Mouse (Mus musculus): ENCODE results near the gene Pdrg1. TPM values are rescaled to one million over a fixed set of nuclear protein-coding genes. Genes with fewer than 3 reads are reported as not detected.

The Pdrg1 gene
- polyA plus RNA-seq, 2 experiments: 21.5 to 26.9 TPM

GRCm38 (mm10) chr2:153021163-153021562 lies 5.9 kb upstream of the Pdrg1 start:
- no peak for DNase-seq (ENCODE audit: low read depth in 3 of 3, low spot score in 3 of 3)
- H3K27me3 ChIP-seq (ENCODE audit: control insufficient read depth, insufficient read depth, low read length): no peaks in the 10 kb centered on the region
- H3K36me3 ChIP-seq (replicated peaks; ENCODE audit: control insufficient read depth, insufficient read depth, low read depth): no peaks in the 10 kb centered on the region
- no peaks in the 10 kb centered on the region for H3K4me1 ChIP-seq (replicated peaks; ENCODE audit: control insufficient read depth in 2 of 2, insufficient read depth in 2 of 2, low read length in 1 of 2)
- WGBS (ENCODE audit: insufficient replicate concordance): 52% methylated on average over 3 of the region's 3 CpGs
- TF ChIP-seq EP300 (IDR thresholded peaks at IDR 0.05; ENCODE audit: low read depth) (no peak), CTCF (IDR thresholded peaks at IDR 0.05; ENCODE audit: low read depth) (no peak)
- no peak overlapping the region for H3K4me2 ChIP-seq (ENCODE audit: low read depth)
- H3K4me3 ChIP-seq (ENCODE audit: insufficient read depth in 1 of 2, low read depth in 2 of 2, low read length in 2 of 2): no peak overlapping the region
- no peaks in the 10 kb centered on the region for H3K9me3 ChIP-seq (ENCODE audit: control insufficient read depth, low read length)
- no peak for ATAC-seq (ENCODE audit: insufficient read depth)
- H3K27ac ChIP-seq: no peak overlapping the region
- no peak overlapping the region for H3K9ac ChIP-seq (replicated peaks)

- Histone ChIP-seq H3K27me3 (ENCODE audit: control insufficient read depth, insufficient read depth, low read length) (no peaks in the 10 kb centered on the region), H3K9me3 (ENCODE audit: control insufficient read depth, low read length) (no peaks in the 10 kb centered on the region), H3K27ac (no peak overlapping the region), H3K9ac (replicated peaks) (no peak overlapping the region), H3K4me3 (ENCODE audit: insufficient read depth in 1 of 2, low read depth in 2 of 2, low read length in 2 of 2) (no peak overlapping the region), H3K4me1 (replicated peaks; ENCODE audit: control insufficient read depth in 2 of 2, insufficient read depth in 2 of 2, low read length in 1 of 2) (peaks cover 1 to 2% of the 10 kb centered on the region in 2 experiments), H3K36me3 (replicated peaks; ENCODE audit: control insufficient read depth, insufficient read depth, low read depth) (no peaks in the 10 kb centered on the region), H3K4me2 (ENCODE audit: low read depth) (no peak overlapping the region)
- ATAC-seq (ENCODE audit: insufficient read depth) (no peak), DNase-seq (ENCODE audit: low read depth in 3 of 3, low spot score in 3 of 3) (no peak)
- 62% methylated on average over 3 of the region's 3 CpGs for WGBS (ENCODE audit: insufficient replicate concordance)
- TF ChIP-seq EP300 (IDR thresholded peaks at IDR 0.05; ENCODE audit: low read depth): no peak
- no peak for TF ChIP-seq CTCF (IDR thresholded peaks at IDR 0.05; ENCODE audit: low read depth)
Measured at GRCm38 (mm10) chr2:153019355-153019754, 4.1 kb upstream of the Pdrg1 start.

GRCm38 (mm10) chr2:153016786-153017185 lies 1.6 kb upstream of the Pdrg1 start:
- H3K27me3 ChIP-seq (ENCODE audit: control insufficient read depth, insufficient read depth, low read length): no peaks in the 10 kb centered on the region
- no peak for ATAC-seq (ENCODE audit: insufficient read depth)
- H3K4me3 ChIP-seq (ENCODE audit: insufficient read depth in 1 of 2, low read depth in 2 of 2, low read length in 2 of 2): no peak overlapping the region
- TF ChIP-seq EP300 (IDR thresholded peaks at IDR 0.05; ENCODE audit: low read depth) (no peak), CTCF (IDR thresholded peaks at IDR 0.05; ENCODE audit: low read depth) (no peak)
- H3K4me2 ChIP-seq (ENCODE audit: low read depth): no peak overlapping the region
- no peaks in the 10 kb centered on the region for H3K9me3 ChIP-seq (ENCODE audit: control insufficient read depth, low read length)
- DNase-seq (ENCODE audit: low read depth in 3 of 3, low spot score in 3 of 3): no peak
- no peak overlapping the region for H3K27ac ChIP-seq
- H3K36me3 ChIP-seq (replicated peaks; ENCODE audit: control insufficient read depth, insufficient read depth, low read depth): peaks cover 5% of the 10 kb centered on the region; the same call in 1 of the 2 replicates
- WGBS (ENCODE audit: insufficient replicate concordance): 32% methylated on average over 5 of the region's 5 CpGs
- H3K4me1 ChIP-seq (replicated peaks; ENCODE audit: control insufficient read depth in 2 of 2, insufficient read depth in 2 of 2, low read length in 1 of 2): peaks cover 6 to 7% of the 10 kb centered on the region in 2 experiments
- no peak overlapping the region for H3K9ac ChIP-seq (replicated peaks)

GRCm38 (mm10) chr2:153015804-153016203 lies 577 bp upstream of the Pdrg1 start:
- no peak for ATAC-seq (ENCODE audit: insufficient read depth)
- no peak overlapping the region for H3K9ac ChIP-seq (replicated peaks)
- no peaks in the 10 kb centered on the region for H3K9me3 ChIP-seq (ENCODE audit: control insufficient read depth, low read length)
- no peak overlapping the region for H3K27ac ChIP-seq
- TF ChIP-seq EP300 (IDR thresholded peaks at IDR 0.05; ENCODE audit: low read depth) (no peak), CTCF (IDR thresholded peaks at IDR 0.05; ENCODE audit: low read depth) (no peak)
- H3K27me3 ChIP-seq (ENCODE audit: control insufficient read depth, insufficient read depth, low read length): no peaks in the 10 kb centered on the region
- peaks cover 6 to 7% of the 10 kb centered on the region in 2 experiments for H3K4me1 ChIP-seq (replicated peaks; ENCODE audit: control insufficient read depth in 2 of 2, insufficient read depth in 2 of 2, low read length in 1 of 2)
- no peak for DNase-seq (ENCODE audit: low read depth in 3 of 3, low spot score in 3 of 3)
- H3K36me3 ChIP-seq (replicated peaks; ENCODE audit: control insufficient read depth, insufficient read depth, low read depth): peaks cover 5% of the 10 kb centered on the region; the same call in 1 of the 2 replicates
- H3K4me3 ChIP-seq (ENCODE audit: insufficient read depth in 1 of 2, low read depth in 2 of 2, low read length in 2 of 2): no peak overlapping the region
- WGBS (ENCODE audit: insufficient replicate concordance): 40% methylated on average over 8 of the region's 8 CpGs
- H3K4me2 ChIP-seq (ENCODE audit: low read depth): no peak overlapping the region

- H3K9ac ChIP-seq (replicated peaks): peak overlapping the region; percentile 75
- peak overlapping the region; percentile 86 for H3K4me2 ChIP-seq (ENCODE audit: low read depth)
- H3K27ac ChIP-seq: no peak overlapping the region
- H3K9me3 ChIP-seq (ENCODE audit: control insufficient read depth, low read length): no peaks in the 10 kb centered on the region
- no peaks in the 10 kb centered on the region for H3K27me3 ChIP-seq (ENCODE audit: control insufficient read depth, insufficient read depth, low read length)
- H3K4me3 ChIP-seq (ENCODE audit: insufficient read depth in 1 of 2, low read depth in 2 of 2, low read length in 2 of 2): peak overlapping the region; percentile 58 to 63
- 79% methylated on average over 11 of the region's 11 CpGs for WGBS (ENCODE audit: insufficient replicate concordance)
- DNase-seq (ENCODE audit: low read depth in 3 of 3, low spot score in 3 of 3) (no peak), ATAC-seq (ENCODE audit: insufficient read depth) (no peak)
- H3K36me3 ChIP-seq (replicated peaks; ENCODE audit: control insufficient read depth, insufficient read depth, low read depth): peaks cover 5% of the 10 kb centered on the region
- TF ChIP-seq CTCF (IDR thresholded peaks at IDR 0.05; ENCODE audit: low read depth) (no peak), EP300 (IDR thresholded peaks at IDR 0.05; ENCODE audit: low read depth) (no peak)
- peaks cover 6 to 7% of the 10 kb centered on the region in 2 experiments for H3K4me1 ChIP-seq (replicated peaks; ENCODE audit: control insufficient read depth in 2 of 2, insufficient read depth in 2 of 2, low read length in 1 of 2)
Measured at GRCm38 (mm10) chr2:153013724-153014515, 1.3 kb downstream of the Pdrg1 start.
